Mouse (Mus musculus): ENCODE data around the gene Scp2.

Gene Scp2

GRCm38 (mm10) chr4:108057247-108057646, 87.6 kb downstream of the Scp2 start:
- no peak for DNase-seq

GRCm38 (mm10) chr4:108055873-108056272, 88.9 kb downstream of the Scp2 start:
- no peak for DNase-seq

DNA sequence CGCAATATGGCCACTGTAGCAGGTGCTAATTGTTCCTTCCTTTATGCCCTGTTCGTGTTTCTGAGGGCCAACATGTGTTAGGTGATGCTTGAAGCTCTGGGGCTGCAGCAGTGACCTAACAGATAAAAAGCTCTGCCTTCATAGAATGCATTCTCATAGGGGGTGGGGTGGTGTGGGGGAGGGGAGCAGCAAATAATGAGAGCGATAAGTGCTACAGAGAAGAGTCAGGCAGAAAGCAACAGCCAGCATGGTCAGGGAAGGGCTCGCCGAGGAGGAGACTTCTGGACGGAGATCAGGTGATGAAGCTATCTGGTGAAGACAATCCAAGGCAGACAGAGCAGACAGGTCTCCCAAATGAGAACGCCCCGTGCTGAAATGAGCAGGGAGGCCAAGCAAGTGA, 92.1 kb downstream of the Scp2 start:
- DNase-seq, result no peak

- DNase-seq, result peak; percentile 30
These were observed 93.0 kb downstream of the Scp2 start for GRCm38 (mm10) chr4:108051687-108052274.

DNA sequence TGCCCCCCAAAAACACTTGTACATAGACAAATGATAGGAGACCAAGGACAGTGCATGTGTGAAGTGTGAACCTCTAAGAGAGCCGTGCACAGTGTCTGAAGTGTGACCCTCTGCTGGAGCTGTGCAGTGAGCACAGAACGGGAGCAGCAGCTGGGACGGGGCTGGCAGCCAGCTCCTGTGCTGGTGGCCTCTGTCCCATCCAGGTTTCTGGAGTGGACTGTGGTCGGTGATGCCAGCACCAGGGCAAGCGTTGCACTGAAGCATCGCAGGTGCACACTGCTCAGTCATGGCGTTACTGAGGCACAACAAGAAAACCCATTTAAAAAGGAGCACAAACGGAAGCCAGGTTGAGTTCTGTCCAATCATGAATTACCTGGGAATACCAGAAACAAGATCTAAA, 98.7 kb downstream of the Scp2 start:
- no peak for DNase-seq

DNA sequence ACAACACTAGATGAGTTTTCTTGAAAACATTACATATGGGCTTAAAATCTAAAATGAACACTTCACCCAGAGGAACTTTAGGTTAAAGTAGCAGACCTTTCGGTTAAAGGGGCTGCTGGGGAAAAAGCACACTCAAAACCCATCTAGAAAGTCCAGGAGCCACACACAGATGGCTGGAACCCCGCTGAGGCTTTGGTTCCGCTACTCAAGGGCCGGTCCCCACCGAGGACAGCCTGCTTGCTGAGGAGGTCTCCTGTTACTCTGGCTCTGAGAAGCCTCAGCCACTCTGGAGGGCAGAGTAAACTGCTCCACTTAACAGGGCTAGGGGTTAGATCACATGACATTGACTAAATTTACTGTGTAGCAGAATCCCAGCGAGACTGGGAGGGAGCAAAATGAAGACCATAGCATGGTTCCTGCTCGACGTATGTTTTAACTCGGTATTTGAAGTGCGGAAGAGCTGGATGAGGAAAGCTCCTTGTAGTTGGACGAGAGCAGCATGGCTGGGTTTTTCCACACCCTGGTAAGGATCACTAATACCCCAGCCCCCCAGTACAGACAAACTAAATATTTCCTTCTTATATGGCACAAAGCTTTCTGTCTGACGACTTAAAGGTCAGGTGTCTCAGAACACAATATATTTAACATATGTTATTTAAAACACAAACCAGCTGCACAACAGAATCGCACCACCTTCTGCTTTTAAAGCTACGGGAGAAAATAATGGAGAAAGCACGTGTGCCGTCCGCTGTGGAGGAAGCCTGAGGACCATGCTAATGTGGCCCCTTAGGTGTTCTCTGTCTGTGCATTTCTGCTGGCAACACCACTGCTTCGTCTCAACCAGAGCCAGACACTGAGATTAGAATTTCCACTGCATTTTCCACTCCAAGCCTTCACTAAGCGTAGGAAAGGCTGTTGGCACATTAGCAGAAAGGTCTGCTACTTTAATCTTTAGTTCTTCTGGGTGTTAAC, 99.4 kb downstream of the Scp2 start:
- DNase-seq, result no peak

DNA sequence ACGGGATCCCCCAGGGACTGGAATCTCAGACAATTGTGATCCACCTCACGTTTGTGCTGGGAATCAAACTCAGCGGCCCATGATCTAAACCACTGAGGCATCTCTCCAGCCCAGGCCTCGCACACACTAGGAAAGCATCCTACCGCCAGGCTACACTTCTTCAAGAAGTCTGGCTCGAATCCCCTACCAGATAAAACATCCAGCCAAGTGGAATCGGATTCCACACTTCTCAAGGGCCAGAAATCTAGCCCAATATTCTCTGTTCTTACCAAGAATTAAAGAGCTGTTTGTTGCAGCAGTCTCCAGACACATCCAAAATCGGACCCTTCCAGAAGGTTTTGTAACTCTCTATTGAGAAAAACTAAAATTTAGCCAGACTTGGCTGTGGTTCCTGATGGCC, 107.8 kb downstream of the Scp2 start:
- no peak for DNase-seq

DNA sequence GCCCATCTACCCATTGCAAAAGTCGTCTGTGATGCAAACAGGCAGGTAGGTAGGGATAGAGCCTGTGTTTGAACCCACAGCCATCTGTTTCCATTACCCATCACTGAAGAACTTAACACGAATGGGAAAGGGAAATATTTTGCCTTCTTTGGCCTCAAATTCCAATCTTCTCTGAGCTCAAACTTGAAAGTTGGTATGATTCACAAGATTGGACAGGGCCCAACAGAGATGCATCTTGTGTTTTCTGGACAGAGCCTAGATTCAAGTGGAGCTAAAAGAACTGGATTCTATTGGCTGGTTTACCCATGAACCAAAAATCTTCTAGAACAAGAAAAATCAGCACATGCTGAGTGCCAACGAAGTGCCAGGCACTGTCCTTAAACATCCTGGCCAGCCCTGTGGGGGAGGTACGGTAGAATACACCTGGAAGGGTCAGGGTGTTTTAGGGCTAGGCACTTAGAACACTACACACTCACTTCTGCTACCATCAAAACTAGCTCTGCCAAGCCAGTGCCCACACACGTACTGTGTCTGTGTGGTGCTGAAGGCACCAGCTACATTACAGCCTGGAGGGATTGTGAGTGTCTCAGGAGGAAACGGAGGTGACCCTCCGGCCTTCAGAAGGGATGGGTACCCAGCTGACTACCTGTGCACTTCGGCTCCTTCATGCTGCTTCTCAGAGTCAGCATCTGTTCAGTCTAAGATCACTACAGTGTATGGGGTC, 111.6 kb downstream of the Scp2 start:
- DNase-seq, result no peak

DNA sequence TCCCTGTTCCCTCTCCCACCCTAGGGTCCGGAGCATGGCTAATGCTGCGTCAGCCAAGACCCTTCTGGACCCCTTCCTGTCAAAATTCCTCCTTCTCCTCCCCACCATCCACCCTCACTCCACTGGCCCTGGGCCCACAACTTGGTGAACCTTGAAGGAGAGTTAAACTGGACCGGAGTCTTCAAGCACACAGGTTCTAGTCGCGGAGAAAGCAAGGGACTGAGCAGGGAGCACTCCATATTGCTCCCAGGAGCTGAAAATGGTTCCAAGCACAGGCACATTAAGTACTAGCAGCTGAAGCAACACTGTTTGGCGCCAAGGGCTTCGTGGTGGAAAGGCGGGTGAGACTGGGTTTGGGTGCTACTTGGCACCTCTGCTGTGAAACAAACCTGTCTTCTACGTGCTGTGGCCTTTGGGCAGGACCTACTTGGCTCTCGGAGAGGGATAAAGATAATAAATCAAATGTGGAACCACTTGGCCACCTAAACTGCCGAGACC, 112.4 kb downstream of the Scp2 start:
- no peak for DNase-seq

DNA sequence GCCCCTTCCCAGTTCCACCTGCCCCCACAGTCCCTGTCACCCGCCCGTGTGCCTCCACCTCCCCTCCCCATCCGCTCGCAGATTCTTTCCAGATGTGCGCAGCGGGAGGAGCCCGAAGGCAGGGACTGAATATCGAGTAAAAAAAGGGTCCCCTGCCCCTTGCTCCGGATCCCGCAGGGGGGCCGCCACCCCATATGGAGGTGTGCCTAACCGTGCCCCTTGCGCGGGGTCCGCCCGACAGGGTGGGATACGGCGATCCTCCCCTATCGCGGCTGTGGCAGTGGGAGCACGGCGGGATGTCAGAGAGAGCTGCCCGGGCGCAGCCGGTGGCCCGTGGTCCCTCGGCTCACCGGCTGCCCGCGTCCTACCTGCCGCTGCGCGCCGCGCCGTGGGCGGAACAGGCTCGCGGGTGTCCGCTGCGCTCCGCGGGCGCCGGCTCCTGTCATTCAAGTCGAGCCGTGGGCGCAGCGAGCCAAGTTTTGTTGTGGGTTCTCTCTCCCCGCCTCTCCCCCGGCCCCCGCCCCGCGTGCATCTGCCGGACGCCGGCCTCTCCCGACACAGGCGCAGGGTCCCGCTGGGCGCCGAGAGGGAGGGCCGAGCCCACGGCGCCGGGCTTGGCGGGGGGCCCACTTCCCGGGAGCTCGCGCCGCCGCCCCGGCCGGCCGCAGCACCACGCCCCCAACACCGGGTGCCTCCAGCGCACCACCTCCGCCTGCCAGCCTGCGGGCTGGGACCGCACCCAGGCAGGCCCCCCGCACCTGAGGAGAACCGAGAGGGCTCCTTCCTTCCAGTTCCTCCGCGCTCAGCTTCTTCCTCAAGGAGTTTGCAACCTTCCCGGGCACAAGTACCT, 113.1 kb downstream of the Scp2 start:
- peak; percentile 42 for DNase-seq

GRCm38 (mm10) chr4:108030888-108031501, 113.8 kb downstream of the Scp2 start:
- no peak for DNase-seq

GRCm38 (mm10) chr4:108026193-108026592, 118.6 kb downstream of the Scp2 start:
- no peak for DNase-seq

DNA sequence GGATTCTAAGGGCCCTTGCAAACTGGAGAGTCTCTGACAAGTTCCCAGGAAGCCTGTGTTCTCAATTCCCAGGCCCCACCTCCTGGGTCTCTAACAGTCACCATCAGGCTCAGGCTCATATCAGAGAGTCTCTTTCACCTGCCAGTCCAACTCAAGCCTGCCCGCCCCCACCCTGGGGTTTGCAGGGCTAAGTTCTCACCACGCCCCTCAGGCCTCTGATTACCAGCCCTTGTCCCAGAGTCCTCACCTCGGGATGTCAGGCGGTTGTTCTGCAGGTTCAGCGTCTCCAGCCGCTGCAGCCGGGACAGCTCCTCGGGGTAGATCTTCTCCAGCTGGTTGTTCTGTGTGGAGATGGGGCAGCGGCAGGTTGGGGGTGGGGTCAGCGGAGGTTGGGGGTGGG, 119.5 kb downstream of the Scp2 start:
- no peak for DNase-seq

DNA sequence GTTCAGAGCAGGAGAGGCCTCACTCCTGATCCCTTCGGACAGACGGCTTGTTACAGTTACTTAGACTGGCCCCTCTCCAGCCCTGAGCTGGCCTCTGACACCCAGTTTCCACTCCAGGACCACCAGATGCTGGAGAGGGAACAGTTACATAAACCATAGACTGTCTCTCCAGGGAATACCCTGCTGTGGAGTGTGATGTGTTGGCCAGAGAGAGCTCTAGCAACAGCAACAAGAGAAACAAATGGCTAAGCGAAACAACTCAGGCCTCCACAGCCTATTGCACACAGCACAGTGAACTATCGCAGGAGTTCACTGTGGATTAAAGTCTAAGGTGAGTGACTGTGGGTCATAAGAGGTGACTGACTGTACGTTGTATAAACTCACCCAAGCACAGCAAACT, 120.2 kb downstream of the Scp2 start:
- no peak for DNase-seq

- no peak for DNase-seq
These were observed 121.6 kb downstream of the Scp2 start for GRCm38 (mm10) chr4:108023186-108023585.

- no peak for DNase-seq
These were observed 124.6 kb downstream of the Scp2 start for GRCm38 (mm10) chr4:108020178-108020577.

- DNase-seq, result peak; percentile 51
These were observed 125.6 kb downstream of the Scp2 start for GRCm38 (mm10) chr4:108018961-108019921.

GRCm38 (mm10) chr4:108018241-108018923, 126.4 kb downstream of the Scp2 start:
- no peak for DNase-seq

- no peak for DNase-seq
These were observed 127.0 kb downstream of the Scp2 start for GRCm38 (mm10) chr4:108017839-108018238.

- no peak for DNase-seq
These were observed 128.5 kb downstream of the Scp2 start for GRCm38 (mm10) chr4:108016321-108016720.
